22 mouse cellular contexts compared by ENCODE assay signal in genomic region chr1:88718563-88718962, GRCm38 (mm10). TPM values are rescaled to one million over a fixed set of nuclear protein-coding genes. Genes with fewer than 3 reads are reported as not detected.
DNase-seq lines count a peak whose midpoint lies in the region; TF ChIP-seq lines count a peak whose summit lies in the region.
"Had no signal": no experiment of that assay in that cellular context is flagged by ENCODE, and none has a peak within 500 bp of the region (broad histone marks: within the 10 kb centered on the region; RNA-seq: fewer than 3 reads in every experiment).

No protein-coding gene starts in this region.

- DNase-seq in layer of hippocampus, adult 11-12 months (ENCODE audit: low spot score): peak; percentile 35
- no peak for DNase-seq in layer of hippocampus, adult 2 months (ENCODE audit: low spot score in 2 of 2)
- DNase-seq in brain, adult 2 months (ENCODE audit: low read depth, low spot score): peak; percentile 84
- DNase-seq in frontal cortex, adult 2 months (ENCODE audit: extremely low spot score in 1 of 2, low spot score in 1 of 2): peak; percentile 71 to 76
- peak; percentile 50 for DNase-seq in right cerebral cortex, postnatal 25 days
- DNase-seq in spleen, adult 18-20 months: no peak
- DNase-seq in thymus, postnatal 36 days: no peak
- DNase-seq: adrenal gland, adult 2 months; cerebellum, adult 18-20 months; cerebellum, postnatal 14 days; gastrocnemius, adult 2 months; kidney, postnatal 36 days; thymus, adult 18-20 months; thymus, postnatal 4 days had no signal

- no peak for TF ChIP-seq CTCF in layer of hippocampus, adult 2 months (conservative IDR thresholded peaks at IDR 0.05)

- H3K27ac ChIP-seq in layer of hippocampus, adult 2 months: no peak overlapping the region
- H3K27ac ChIP-seq: forebrain, embryonic 10.5 days; gastrocnemius, adult 2 months; kidney, embryonic 15.5 days; macrophage; midbrain, embryonic 15.5 days; neural tube, embryonic 13.5 days; stomach, embryonic 15.5 days had no signal

- H3K4me3 ChIP-seq in layer of hippocampus, adult 2 months: no peak overlapping the region
- H3K4me3 ChIP-seq: forebrain, embryonic 10.5 days; gastrocnemius, adult 2 months; kidney, embryonic 15.5 days; midbrain, embryonic 15.5 days; myocyte; neural tube, embryonic 13.5 days; stomach, embryonic 15.5 days had no signal

RNA-seq across cellular contexts. Expression of gene Arl4c, which starts 16.5 kb away (rescaled TPM):
- total RNA-seq in layer of hippocampus, adult 2 months (2021): 10 to 100 TPM; 27.6 to 27.7 TPM
- 19.9 and 22.6 TPM in 2 replicates for polyA plus RNA-seq in frontal cortex, adult 2 months (2012; rRNA removed)
- total RNA-seq: MEL had no signal

Comparison
In these comparisons a context has a peak if more than half of its experiments do, and no peak if none do; other contexts are left out.
1. DNase-seq: peak in layer of hippocampus, adult 11-12 months (single experiment), brain, adult 2 months (single experiment), frontal cortex, adult 2 months (2 of 2) and right cerebral cortex, postnatal 25 days (single experiment); none in layer of hippocampus, adult 2 months (0 of 2), spleen, adult 18-20 months (0 of 2) and thymus, postnatal 36 days (0 of 2).